Mouse (Mus musculus) heart, adult 8-10 months (tissue): ENCODE data around the gene Rabep1. TPM values are rescaled to one million over a fixed set of nuclear protein-coding genes. Genes with fewer than 3 reads are reported as not detected.
"Not testable (repeated sequence)": the region's sequence is repeated elsewhere in the genome, so short reads cannot be mapped to it uniquely, and the experiment has no call there.

Source experiments
- DNase-seq: peaks from one replicate; pipeline ENCODE4 v3.0.0; 2022; ENCODE audit warnings: low spot score
- total RNA-seq, 4 experiments: library from RNA; stranded (reverse); gene quantifications; 2 replicates each; pipeline ENCODE4 v1.2.4; 2022

Rabep1 gene
- total RNA-seq, 4 experiments from 2014 or later, result 35.9 to 40.8 (median 36.5) TPM

DNA sequence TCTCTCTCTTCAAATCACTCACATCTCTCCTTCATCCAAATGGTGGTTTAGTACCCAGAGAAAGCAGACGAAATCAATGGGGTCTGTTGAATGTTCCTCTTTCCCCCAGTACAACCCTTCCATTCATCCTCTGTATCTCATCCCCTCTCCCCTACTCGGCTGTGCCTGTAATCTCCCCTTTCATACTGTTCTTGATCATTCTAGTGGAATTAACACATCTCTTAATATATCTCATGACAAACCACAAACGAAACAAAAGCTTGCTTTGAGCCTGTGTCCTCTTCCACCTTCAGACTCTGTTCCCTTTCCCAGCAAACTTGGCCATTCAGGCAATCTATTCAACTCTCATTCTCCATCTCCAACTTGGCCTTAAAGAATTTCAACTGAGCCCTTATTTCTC, 13.4 kb upstream of the Rabep1 start:
- DNase-seq, result no peak

DNA sequence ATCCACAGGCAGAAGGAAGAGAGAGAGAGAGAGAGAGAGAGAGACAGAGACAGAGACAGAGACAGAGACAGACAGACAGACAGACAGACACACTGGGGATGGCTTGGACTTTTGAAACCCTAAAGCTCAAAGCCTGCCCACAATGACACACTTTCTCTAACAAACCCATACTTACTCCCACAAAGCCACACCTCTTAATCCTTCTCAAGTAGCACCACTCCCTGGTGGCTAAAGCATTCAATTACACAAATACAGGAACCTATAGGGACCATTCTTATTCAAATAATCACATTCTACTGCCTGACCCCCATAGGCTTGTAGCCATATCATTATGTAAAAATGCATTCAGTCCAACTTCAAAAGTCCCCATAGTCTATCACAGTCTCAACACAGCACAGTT, 11.2 kb upstream of the Rabep1 start:
- no peak for DNase-seq

DNA sequence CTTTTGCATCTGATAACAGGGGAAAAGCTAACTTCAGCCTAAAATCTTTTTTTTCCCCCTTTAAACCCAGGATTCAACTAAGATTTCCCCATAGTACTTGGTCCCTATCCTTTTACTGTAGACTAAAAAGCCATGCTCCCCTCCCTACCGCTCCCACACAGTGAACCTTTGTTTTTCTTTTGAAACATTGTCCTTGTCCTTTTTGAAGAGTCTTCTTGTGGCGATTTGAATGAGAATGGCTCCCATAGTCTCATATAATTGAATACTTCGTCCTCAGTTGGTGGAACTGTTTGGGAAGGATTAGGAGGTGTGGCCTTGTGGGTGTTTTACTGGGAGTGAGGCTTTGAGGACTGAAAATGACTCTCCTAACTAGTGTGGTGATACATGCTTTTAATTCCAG, 10.7 kb upstream of the Rabep1 start:
- DNase-seq, result no peak

DNA sequence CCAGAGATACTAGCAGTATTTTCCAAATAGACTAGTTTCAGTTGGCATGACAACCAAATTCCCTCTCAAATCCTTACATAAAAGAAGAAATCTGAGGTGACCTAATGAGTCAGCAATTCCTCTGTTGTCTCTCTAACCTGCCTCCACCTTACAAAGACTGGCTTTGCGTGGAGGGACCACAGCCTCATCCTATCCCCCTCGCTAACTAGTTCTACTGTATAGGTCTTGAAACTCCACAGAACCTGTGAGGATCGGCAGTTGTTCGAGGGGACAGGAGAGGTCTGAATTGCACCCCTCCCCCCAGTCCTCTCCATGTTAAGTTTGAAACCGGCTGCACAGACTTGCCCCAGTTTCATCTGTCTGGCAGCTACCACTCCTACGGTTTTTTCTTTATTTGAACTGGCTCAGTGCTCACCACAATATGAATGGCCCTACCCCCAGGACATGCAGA, 9.2 kb upstream of the Rabep1 start:
- no peak for DNase-seq

DNA sequence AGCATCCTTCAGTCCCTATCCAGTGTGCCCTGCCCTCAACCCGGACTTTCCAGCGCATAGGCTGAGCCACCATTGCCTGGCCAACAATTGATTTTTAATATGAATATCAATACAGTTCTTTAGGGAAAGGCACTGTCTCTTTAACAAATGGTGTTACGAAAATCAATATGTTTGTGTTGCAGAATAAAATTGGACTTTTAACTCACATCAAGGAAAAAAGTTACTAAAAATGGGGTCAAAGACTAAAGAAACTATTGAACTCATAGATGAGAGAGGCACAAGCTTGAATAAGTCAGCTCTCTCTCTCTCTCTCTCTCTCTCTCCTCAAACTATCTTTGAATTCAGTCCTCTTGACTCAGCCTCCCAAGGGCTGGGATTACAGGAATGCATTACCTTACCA, 7.5 kb upstream of the Rabep1 start:
- no peak for DNase-seq

DNA sequence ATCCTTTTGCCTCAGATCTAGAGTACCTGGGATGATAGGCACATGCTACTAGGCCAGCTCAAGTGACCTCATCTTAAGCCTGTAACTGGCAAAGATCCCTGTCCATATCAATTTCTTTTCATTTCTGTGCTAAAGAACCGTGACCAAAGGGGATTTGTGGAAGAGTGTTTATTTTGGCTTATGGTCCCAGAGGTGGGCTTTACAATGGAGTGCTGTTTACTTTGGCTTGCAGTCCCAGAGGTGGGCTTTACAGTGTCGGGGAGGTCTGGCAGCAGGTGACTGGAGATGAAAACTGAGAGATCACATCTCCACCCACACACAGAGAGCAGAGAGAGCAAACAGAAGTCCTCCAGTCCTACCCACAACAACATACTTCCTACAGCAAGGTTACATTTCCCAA, 6.0 kb upstream of the Rabep1 start:
- no peak for DNase-seq

DNA sequence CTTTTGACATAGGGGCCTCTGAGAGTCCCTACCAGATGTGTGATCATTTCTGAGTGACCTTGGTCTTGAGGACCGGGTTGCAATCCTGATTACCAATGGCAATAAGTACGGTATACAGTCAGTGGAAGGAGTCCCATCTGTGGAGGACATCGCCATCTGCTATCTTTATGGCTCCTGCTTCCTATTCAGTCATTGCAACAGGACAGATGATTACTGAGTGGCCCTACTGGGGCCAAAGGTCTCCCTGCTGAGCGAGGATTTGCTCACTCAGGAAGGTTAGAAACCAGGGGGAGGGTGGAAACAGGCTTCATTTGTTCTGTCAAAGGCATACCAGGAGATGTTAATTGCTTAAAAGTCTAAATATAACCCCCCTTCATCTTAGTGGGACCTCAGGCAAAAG, 1.6 kb upstream of the Rabep1 start:
- no peak for DNase-seq

DNA sequence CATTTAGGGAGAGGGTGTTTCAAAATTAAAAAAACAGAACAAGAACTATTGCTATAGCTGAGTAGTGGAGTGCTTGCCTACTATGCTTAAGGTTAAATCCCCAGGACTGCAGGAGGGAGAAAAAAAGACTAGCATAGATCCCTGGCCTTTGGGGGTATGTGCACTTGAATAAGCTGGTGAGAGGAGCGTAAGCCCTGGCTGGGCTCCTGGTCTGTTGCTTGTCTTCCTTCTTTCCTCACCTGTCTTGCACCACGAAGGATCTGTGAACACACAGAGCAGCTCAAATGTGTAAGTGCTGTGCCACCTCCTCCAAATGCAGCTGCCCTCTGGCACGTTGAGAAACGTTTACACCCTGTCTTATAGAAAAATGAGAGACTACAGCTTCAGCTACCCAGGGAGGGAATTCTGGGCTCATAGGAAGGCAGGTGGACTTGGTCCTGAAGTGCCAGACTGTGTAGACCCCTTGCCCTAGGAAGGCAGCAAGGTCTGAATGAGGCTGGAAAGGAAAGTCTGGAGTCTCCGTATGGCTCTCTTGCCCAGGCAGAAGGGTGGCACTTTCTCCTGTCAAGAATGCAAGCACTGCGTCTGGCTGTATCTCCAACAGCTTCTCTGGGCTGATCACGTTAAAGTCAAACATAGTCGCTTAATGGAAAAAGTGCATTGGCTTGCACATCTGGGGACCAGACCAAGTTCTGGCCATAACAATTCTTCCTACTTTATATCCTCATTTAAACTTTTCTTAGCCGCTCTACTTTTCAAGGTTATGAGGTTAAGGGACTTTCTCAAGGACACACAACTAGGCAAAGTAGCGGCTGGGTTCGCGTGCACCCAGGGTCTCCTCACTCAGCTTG, 652 bp upstream of the Rabep1 start:
- no peak for DNase-seq

DNA sequence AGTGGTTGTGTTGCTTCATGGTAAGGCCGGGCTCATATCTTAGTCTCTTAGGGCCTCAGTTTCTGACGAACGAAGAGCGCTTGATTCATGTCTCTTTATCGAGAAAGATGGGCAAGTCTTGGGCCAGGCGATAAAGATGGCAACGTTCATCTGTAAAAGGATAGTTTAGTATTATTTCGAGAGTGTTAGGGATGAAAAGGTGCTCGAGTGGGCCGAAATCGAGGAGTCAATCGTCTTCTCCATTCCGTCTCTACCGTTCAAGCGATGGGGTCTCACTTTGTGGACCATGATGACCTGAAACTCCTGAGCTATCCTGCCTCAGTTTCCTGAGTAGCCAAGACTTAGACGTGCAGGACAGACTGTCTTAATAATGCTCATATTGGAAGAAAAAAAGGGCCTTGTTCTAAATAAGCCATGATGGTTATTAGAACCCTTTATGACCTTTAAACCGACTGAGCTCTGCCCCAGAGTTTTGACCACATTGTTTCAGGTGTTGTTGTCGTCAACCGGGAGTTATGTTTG, 940 bp downstream of the Rabep1 start:
- no peak for DNase-seq

DNA sequence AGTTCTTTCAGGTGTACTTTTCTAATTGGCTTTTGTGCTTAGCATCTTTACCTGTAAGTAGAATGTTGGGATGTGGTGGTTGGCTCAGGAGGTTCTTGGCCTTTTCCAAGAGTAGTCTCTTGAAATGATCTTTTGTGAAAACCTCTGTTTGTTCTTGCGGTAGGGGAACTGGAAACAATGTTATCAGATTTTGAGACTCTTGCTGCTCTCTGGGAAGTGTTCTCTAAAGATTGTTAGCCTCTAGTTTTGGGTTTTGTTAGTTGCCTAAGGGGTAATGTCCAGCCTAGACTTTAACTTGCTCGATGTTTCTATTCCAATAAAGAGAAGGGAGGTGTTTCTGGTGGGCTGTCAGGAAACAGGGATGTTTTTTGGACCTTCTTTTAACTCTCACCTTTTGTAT, 1.5 kb downstream of the Rabep1 start:
- no peak for DNase-seq

DNA sequence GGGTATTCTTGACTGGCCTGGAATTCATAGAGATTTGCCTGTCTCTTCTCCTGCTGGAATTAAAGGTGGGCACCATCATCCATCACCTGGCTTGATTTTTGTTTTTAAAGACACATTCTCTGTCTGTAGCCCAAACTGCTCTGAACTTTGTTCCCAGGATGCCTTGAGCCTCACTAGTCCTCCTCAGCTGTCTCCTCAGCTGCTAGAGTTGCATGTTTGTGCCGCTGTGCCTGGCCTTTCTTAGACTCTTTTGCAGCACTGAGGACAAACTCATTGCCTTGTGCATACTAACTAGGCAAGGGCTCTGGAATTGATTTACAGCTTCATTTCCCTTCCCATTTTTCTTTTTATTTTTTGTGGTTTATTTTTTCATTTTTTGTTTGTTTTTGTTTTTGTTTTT, 15.8 kb downstream of the Rabep1 start:
- no peak for DNase-seq

DNA sequence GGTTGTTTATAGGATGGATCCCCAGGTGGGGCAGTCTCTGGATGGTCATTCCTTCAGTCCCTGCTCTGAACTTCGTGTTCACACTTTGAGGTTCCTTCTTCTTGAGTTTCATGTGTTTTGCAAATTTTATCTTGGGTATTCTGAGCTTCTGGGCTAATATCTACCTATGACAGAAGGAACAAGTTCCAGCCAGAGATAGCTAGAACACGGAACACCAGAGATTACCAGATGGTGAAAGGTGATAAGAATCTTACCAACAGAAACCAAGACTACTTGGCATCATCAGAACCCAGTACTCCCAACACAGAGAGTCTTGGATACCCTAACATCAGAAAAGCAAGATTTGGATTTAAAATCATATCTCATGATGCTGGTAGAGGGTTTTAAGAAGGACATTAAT, 18.6 kb downstream of the Rabep1 start:
- not testable (repeated sequence) for DNase-seq

DNA sequence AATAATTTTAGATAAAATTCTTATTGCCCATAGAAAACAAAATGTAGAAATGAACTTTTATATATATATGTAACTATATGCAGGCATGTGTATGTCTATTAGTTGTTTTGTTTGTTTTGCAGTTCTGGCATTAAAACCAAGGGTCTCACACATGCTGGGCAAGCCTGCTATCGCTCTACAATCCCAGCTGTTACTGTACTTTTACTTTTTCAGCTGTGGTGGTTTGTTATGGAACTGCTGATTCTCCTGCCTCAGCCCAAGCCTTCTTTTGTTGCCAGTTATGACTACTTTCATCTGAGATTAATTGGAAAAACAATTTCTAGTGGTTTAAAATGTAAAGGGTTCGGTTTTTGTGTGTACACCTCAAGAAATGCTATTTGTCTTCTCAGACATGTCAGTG, 20.6 kb downstream of the Rabep1 start:
- DNase-seq, result no peak

DNA sequence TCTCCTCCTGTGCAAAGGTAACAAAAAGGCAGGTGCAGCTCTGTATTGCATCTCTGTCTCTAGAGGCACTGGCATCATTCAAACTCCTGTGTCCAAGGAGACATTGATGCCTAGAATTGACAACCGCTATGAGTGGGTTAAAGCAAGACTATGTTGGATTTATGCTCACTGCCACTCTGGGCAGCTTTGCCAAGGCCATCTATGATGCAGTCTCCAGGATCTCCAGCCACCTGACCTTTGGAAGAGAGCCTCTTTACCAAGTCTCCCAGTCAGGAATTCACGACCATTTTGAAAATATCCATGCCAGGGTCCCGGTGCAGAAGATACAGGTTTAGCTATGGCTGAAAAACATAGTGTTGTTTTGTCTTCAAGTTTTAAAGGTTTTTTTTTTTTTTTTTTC, 24.7 kb downstream of the Rabep1 start:
- DNase-seq, result no peak

DNA sequence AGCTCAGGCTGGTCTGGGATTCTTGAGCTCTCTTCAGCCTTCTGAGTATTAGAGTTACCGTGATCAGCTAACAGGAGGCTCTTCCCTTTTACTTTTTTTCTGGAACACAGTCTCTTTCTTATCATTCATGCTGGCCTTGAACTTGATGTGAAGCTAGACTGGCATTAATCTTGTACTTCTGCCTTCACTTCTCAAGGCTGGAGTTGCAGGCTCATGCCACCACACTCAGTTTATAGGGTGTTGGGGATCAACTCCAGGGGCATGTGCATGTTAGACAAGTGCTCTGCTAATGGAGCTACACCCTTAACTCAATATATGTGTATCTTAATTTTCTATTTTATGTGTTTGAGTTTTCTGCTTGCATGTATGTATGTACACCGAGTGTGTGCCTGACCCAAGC, 25.2 kb downstream of the Rabep1 start:
- no peak for DNase-seq

DNA sequence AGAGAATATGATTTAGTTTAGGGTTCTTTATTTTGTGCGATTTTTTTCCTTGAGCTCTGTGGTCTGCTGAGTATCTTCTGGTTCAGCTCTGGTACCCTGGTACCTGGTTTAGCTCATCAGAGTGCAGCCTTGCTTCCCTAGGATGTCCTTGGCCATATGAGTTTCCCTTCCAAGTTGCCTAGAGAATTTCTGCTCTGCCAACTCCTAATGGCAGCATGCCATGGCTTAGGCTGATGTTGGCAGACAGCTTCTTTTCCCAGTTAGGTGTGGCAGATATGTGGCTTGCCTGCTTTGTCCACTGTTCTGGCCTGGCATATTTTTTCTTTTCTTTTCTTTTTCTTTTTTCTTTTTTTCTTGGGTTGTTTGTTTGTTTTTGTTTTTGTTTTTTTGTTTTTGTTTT, 25.8 kb downstream of the Rabep1 start:
- DNase-seq, result peak; percentile 74

DNA sequence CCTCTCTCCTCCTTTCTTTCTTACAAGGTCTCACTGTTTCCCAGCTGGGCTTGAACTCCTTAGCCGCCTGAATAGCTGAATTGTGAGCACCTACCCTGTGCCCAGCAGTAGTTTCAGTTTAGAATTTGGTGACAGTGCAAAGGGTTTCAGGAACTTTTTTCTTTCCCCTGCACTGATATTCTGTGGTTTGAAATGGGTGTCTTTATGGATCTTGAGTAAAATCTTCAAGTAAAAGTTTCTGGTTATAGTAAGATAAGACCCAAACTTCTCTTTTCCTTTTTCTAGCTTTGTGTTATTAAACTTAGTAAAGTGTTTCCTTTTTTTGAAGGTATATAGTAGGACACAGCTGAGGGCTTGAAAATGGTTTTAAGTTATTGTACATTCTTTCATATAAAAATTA, 26.5 kb downstream of the Rabep1 start:
- DNase-seq, result no peak

DNA sequence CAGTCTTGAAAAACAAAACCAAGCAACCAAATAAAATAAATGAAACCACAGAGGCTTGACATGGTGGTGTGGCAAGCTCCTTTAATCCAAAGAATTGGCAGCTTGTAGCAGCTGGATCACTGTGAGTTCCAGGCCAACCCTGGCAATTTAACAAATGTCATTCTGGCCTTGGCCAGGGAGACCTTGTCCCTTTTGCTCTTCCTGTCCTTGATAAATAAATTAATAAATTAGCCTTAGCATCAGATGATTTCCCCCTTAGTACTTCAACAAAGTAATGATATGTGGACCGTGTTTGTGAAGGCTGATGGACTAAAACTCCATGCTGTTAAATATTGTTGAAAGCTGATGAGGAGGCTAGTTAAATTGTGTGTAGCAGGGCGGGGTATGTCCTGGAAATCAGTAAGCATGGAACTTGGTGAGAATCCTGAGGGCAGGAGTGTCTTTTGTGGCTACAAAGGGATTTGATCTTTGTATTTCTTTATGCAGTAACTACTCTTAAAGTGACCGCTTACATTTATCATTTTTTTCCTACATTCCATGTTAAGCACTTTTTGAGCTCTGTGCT, 27.3 kb downstream of the Rabep1 start:
- peak; percentile 49 for DNase-seq

DNA sequence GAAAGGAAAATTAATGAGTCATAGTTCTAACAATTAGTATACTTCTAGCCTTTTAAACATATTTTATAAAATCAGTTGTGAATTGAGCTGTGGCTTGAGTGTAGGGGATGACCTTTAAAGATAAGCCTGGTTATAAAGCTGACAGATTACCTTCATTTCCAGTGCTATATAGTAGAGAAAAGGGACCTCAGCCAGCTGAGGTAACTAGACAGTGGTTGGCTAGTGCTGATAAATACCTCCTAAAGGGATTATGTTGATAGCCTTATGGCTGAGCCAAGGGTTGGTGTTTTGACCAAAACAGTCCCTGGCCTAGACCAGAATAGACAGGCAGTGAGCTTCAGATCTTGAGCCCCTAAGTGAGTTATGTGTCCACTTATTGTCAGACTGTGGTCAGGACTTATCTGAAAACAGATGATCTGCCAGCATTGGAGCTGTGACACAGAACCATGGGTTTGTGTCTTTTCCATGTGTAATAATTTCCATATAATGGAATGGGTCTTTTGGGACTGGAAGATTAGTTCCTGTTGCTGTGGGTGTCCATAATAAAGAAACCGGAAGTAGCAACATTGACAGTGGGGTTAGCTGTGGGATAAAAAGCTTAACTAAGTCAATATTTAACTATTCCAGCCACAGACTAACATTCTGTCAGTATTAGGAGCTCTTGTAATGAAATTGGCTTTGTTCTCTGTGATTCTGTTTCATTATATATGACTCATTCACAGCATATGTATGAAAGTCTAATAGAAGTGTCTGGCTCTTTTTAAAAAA, 29.5 kb downstream of the Rabep1 start:
- no peak for DNase-seq

DNA sequence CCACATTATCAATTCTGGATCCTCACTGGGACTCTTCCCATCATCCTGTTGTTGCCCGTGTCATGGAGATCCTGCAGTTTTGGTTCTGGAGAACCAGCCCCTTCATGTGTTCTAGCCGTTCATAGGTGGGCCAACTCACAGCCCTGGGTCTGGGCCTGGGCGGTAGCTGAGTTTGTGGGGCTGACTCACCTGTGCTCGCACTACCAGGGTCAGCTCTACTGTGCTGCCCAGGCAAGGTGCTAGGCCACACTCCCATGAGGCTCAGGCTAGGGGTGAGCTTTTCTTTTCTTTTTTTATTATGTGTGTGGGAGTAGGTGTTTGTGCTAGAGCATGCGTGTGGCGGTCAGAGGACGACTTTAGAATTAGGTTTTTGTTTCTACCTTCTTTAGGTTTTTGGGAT, 33.1 kb downstream of the Rabep1 start:
- no peak for DNase-seq

DNA sequence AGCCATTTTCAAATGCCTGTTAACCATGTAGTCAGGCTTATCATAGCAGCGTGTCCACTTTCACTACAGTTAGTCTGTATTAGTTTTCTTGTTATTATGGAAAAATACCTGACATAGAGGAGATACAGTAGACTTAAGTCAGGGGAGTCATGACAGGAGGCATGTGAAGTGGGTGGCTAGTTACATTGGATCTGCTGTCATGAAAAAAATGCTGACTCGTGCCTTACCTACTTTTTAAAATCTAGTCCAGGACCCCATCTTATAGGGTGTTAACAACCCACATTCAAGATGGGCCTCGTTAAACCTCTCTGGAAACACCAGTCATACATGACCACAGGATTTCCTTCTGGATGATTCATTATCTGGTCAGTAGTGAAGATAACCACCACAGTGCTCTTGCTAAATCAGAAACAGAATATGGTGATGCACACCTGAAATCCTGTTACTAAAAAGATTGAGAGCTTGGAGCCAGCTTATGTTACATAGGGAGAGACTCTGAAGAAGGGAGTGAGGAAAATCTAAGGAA, 38.4 kb downstream of the Rabep1 start:
- DNase-seq, result no peak

DNA sequence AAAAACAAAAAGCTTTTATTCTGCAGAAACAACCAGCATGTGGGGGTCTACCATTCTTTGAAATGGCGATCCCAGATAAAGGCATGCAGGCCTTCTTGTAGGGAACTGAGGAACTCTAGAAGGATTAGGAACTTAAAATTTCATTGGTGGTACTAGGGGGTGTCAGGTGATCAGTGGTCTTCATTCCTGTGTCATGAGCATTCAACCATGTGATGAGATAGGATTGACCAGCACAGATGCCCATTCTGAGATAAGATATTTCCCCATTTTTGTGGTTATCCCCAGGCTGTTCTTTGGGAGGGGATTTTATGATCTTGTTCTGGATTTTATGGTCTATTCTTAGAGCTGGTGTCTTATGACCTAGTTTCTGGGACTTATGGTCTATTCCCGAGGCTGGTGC, 46.1 kb downstream of the Rabep1 start:
- no peak for DNase-seq
